Mouse (Mus musculus) liver, adult 2 months (tissue): ENCODE results near the gene Cartpt. TPM values are rescaled to one million over a fixed set of nuclear protein-coding genes. Genes with fewer than 3 reads are reported as not detected.
"Not testable (repeated sequence)": the region's sequence is repeated elsewhere in the genome, so short reads cannot be mapped to it uniquely, and the experiment has no call there.

Source experiments
- DNase-seq: peaks from one replicate; pipeline ENCODE4 v3.0.0-alpha.2; 2011; ENCODE audit warnings: low read depth, low spot score; ENCODE audit errors: extremely low read depth
- H3K27ac ChIP-seq: fragments of 200-500 bp; replicated peaks from 2 replicates; pipeline ENCODE4 v1.5.1; 2012; ENCODE audit warnings: low read depth, mild to moderate bottlenecking, control low read depth, inconsistent platforms, low read length; ENCODE audit not compliant: insufficient read depth
- H3K27me3 ChIP-seq: fragments of 200-500 bp; 2 replicates; pipeline ENCODE4 v1.6.1; 2012; ENCODE audit warnings: mild to moderate bottlenecking, moderate library complexity, low read length, inconsistent platforms; ENCODE audit not compliant: control insufficient read depth, insufficient read depth
- H3K36me3 ChIP-seq: fragments of 200-500 bp; 2 replicates; pipeline ENCODE4 v1.6.1; 2012; ENCODE audit warnings: low read length, inconsistent platforms; ENCODE audit not compliant: control insufficient read depth, insufficient read depth
- H3K4me1 ChIP-seq: fragments of 200-500 bp; 2 replicates; pipeline ENCODE4 v1.6.1; 2011; ENCODE audit warnings: low read length; ENCODE audit not compliant: control insufficient read depth, insufficient read depth
- H3K4me3 ChIP-seq: fragments of 200-500 bp; 2 replicates; pipeline ENCODE4 v1.5.1; 2011; ENCODE audit warnings: low read depth, mild to moderate bottlenecking, control low read depth, low read length, moderate library complexity; ENCODE audit not compliant: insufficient read depth
- H3K79me2 ChIP-seq: fragments of 200-500 bp; 2 replicates; pipeline ENCODE4 v1.6.1; 2012; ENCODE audit warnings: inconsistent platforms, mild to moderate bottlenecking, low read length, moderate library complexity; ENCODE audit not compliant: control insufficient read depth, insufficient read depth
- H3K9ac ChIP-seq: fragments of 200-500 bp; 2 replicates; pipeline ENCODE4 v1.6.1; 2012; ENCODE audit warnings: low read depth, mild to moderate bottlenecking, control low read depth, inconsistent platforms, low read length
- CTCF ChIP-seq: fragments of 200-500 bp; IDR thresholded peaks from 2 replicates; pipeline ENCODE4 v1.5.1; 2011; ENCODE audit warnings: low read depth, low read length, control low read depth
- POLR2A ChIP-seq: fragments of 200-500 bp; IDR thresholded peaks from 2 replicates; pipeline ENCODE4 v1.6.1; 2011; ENCODE audit warnings: low read length, control low read depth; ENCODE audit not compliant: insufficient read depth; ENCODE audit errors: extremely low read depth
- WGBS: fragments of 180-500 bp; shearing (Covaris S2); methylation state at CpG from one replicate; pipeline ENCODE4 v1.1.7; 2018; 5-methylcytosine and 5-hydroxymethylcytosine counted together
- polyA plus RNA-seq: library from polyadenylated mRNA; depleted of rRNA; stranded (reverse); fragments of >200 nt; gene quantifications from 2 replicates; pipeline ENCODE4 v1.2.3, GENCODE M21; 2012
- total RNA-seq: library from RNA; depleted of rRNA; stranded (reverse); fragments of >200 nt; gene quantifications from 2 replicates; pipeline ENCODE4 v1.2.3, GENCODE M21; 2014

The Cartpt gene
- total and polyA plus RNA-seq, 2 experiments: not detected

DNA sequence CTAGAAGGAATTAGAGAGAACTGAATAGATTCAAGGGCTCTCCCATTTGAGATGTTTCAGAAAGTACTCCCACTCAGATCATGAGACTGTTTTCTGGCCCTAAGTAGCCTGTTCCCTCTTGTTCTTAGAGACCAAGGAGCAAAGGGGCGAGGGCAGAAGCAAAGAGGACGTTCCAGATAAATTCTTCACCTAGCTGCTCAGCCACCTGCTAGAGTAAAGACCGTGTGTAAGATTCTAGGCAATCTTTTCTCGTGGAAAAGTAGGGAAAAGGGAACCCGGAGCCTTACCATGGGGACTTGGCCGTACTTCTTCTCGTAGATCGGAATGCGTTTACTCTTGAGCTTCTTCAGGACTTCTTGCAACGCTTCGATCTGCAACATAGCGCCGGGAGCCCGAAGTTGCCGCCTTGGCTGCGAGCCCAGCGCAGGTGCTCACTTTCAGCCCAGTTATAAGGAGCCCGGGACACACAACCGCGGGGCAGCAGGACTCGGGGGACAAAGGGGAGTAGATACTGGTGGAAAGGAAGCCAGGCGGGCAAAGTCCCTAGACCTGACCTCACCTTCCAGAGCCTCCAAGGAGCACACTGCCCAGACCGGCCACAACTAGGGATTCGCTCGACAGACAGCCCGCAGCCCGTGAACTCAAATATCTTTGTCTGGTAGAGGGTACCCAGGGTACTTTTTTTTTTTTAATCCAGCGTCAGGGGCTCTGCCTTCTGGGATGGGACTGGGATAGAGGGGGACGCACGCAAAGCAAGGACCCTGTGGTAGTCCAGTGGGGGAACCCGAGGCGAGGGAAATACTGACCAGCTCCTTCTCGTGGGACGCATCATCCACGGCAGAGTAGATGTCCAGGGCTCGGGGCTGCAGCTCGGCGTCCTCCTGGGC, 978 bp downstream of the Cartpt start:
- H3K27me3 ChIP-seq: peaks cover 21% of the 10 kb centered on the region
- WGBS: 10% methylated on average over 38 of the region's 38 CpGs
- no peak overlapping the region for H3K9ac ChIP-seq
- no peaks in the 10 kb centered on the region for H3K79me2 ChIP-seq
- no peaks in the 10 kb centered on the region for H3K4me1 ChIP-seq
- no peak overlapping the region for H3K27ac ChIP-seq
- H3K36me3 ChIP-seq: no peaks in the 10 kb centered on the region
- H3K4me3 ChIP-seq: no peak overlapping the region
- DNase-seq: no peak
- TF ChIP-seq CTCF: no peak
- no peak for TF ChIP-seq POLR2A

DNA sequence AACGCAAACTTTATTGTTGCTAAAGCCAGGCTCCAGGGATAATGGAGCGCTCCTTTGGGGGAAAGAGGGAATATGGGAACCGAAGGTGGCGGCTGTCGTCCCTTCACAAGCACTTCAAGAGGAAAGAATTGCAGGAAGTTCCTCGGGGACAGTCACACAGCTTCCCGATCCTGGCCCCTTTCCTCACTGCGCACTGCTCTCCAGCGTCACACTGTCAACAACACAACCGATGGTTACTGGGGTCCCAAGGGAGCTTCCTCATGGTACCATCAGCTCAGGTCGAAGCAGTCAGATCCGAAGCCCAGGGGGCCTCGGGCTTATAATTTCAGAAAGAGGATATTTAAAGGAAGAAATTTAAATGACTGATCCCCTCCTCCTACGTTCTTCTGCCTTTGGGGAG, 2.1 kb downstream of the Cartpt start:
- no peaks in the 10 kb centered on the region for H3K4me1 ChIP-seq
- TF ChIP-seq CTCF: no peak
- no peak for TF ChIP-seq POLR2A
- no peak overlapping the region for H3K9ac ChIP-seq
- H3K27ac ChIP-seq: no peak overlapping the region
- H3K36me3 ChIP-seq: no peaks in the 10 kb centered on the region
- H3K4me3 ChIP-seq: no peak overlapping the region
- DNase-seq: no peak
- peaks cover 21% of the 10 kb centered on the region for H3K27me3 ChIP-seq
- no peaks in the 10 kb centered on the region for H3K79me2 ChIP-seq
- 31% methylated on average over 14 of the region's 14 CpGs for WGBS

DNA sequence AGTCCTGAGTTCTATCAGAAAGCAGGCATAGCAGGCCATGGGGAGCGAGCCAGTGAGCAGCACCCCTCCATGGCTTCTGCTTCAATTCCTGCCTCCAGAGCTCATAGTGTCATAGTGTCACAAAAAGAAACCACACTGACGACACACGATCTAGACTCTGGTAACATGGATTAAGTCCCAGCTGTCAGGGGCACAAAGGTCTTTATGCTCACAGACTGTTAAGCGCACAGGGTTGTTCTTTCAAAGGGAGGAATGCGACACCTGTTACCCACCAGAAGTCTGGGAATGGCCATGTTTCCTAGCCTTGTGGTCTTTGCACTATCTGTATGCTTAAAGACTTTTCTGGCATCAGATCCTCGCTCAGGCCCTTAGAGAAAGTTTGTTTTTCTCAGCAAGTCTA, 15.3 kb downstream of the Cartpt start:
- no peaks in the 10 kb centered on the region for H3K79me2 ChIP-seq
- H3K4me3 ChIP-seq: no peak overlapping the region
- H3K36me3 ChIP-seq: no peaks in the 10 kb centered on the region
- no peaks in the 10 kb centered on the region for H3K4me1 ChIP-seq
- 65% methylated on average over 6 of the region's 6 CpGs for WGBS
- H3K27ac ChIP-seq: no peak overlapping the region
- peaks cover 6% of the 10 kb centered on the region; the same call in 1 of the 2 replicates for H3K27me3 ChIP-seq
- TF ChIP-seq POLR2A: no peak
- TF ChIP-seq CTCF: no peak
- no peak for DNase-seq
- H3K9ac ChIP-seq: no peak overlapping the region

DNA sequence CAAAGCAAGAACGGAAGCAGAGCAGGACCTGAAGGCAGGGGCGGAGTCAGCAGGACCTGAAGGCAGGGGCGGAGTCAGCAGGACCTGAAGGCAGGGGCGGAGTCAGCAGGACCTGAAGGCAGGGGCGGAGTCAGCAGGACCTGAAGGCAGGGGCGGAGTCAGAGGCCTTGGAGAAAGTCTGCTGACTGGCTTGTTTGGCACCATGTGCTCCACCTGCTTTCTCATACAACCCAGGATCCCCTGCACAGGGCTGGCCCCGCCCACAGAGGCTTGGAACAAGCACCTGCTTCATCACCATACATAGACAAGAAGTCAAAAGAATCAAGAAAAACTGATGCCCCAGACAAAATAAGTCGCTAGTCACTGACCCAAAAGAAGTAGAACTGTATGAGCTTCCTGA, 19.1 kb downstream of the Cartpt start:
- H3K27me3 ChIP-seq, H3K4me1 ChIP-seq, DNase-seq, H3K27ac ChIP-seq, H3K9ac ChIP-seq, H3K36me3 ChIP-seq, H3K4me3 ChIP-seq, H3K79me2 ChIP-seq: not testable (repeated sequence)
- 71% methylated on average over 8 of the region's 8 CpGs for WGBS

- H3K36me3 ChIP-seq: no peaks in the 10 kb centered on the region
- H3K9ac ChIP-seq: no peak overlapping the region
- peaks cover 6% of the 10 kb centered on the region; the same call in 1 of the 2 replicates for H3K27me3 ChIP-seq
- no peaks in the 10 kb centered on the region for H3K4me1 ChIP-seq
- H3K27ac ChIP-seq: no peak overlapping the region
- TF ChIP-seq CTCF (no peak), POLR2A (no peak)
- no peak for DNase-seq
- H3K79me2 ChIP-seq: no peaks in the 10 kb centered on the region
- H3K4me3 ChIP-seq: no peak overlapping the region
- WGBS: 32% methylated on average over 10 of the region's 10 CpGs
These were observed 21.2 kb downstream of the Cartpt start for GRCm38 (mm10) chr13:99879696-99880095.

DNA sequence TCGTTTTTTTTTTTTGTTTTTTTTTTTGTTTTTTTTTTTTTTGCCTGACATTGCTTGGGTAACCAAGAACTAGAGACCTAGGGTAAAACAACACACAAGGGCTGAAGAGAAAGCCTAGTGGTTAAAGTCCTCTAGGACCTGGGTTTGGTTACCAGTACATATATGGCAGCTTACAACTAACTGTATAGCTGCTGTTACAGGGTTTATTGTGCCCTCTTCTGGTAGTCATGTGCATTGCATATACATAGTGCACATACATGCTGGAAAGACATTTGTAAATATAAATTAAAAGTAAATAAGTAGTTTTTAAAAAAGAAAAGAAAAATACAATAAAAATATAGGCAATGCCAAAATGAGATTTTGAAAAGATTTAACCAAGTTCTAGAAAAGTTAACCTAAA, 28.8 kb downstream of the Cartpt start:
- Histone ChIP-seq H3K27me3 (no peaks in the 10 kb centered on the region), H3K4me1 (no peaks in the 10 kb centered on the region), H3K9ac (no peak overlapping the region), H3K79me2 (no peaks in the 10 kb centered on the region), H3K27ac (no peak overlapping the region), H3K36me3 (no peaks in the 10 kb centered on the region), H3K4me3 (no peak overlapping the region)
- TF ChIP-seq POLR2A (no peak), CTCF (no peak)
- WGBS: 81% methylated on average over 1 of the region's 1 CpGs
- no peak for DNase-seq
